Mouse (Mus musculus): ENCODE results near the gene Xpr1.
"Not testable (repeated sequence)": the region's sequence is repeated elsewhere in the genome, so short reads cannot be mapped to it uniquely, and the experiment has no call there.

Xpr1 gene

GRCm38 (mm10) chr1:155337315-155337714, 79.9 kb downstream of the Xpr1 start:
- DNase-seq (ENCODE audit: extremely low read depth, low read depth, low spot score) = no peak

- DNase-seq (ENCODE audit: extremely low read depth, low read depth, low spot score) = no peak
Observed at GRCm38 (mm10) chr1:155335963-155336362, 81.3 kb downstream of the Xpr1 start.

GRCm38 (mm10) chr1:155322183-155322582, 95.0 kb downstream of the Xpr1 start:
- no peak for DNase-seq (ENCODE audit: extremely low read depth, low read depth, low spot score)

GRCm38 (mm10) chr1:155320091-155320833, 97.0 kb downstream of the Xpr1 start:
- no peak for DNase-seq (ENCODE audit: extremely low read depth, low read depth, low spot score)

- DNase-seq (ENCODE audit: extremely low read depth, low read depth, low spot score) = no peak
Observed at GRCm38 (mm10) chr1:155319513-155319912, 97.7 kb downstream of the Xpr1 start.

- DNase-seq (ENCODE audit: extremely low read depth, low read depth, low spot score) = no peak
Observed at GRCm38 (mm10) chr1:155311672-155312071, 105.5 kb downstream of the Xpr1 start.

- no peak for DNase-seq (ENCODE audit: extremely low read depth, low read depth, low spot score)
Observed at GRCm38 (mm10) chr1:155306879-155307278, 110.3 kb downstream of the Xpr1 start.

GRCm38 (mm10) chr1:155303402-155303801, 113.8 kb downstream of the Xpr1 start:
- no peak for DNase-seq (ENCODE audit: extremely low read depth, low read depth, low spot score)

GRCm38 (mm10) chr1:155297615-155298014, 119.6 kb downstream of the Xpr1 start:
- DNase-seq (ENCODE audit: extremely low read depth, low read depth, low spot score) = no peak

GRCm38 (mm10) chr1:155297203-155297602, 120.0 kb downstream of the Xpr1 start:
- no peak for DNase-seq (ENCODE audit: extremely low read depth, low read depth, low spot score)

- DNase-seq (ENCODE audit: extremely low read depth, low read depth, low spot score) = no peak
Observed at GRCm38 (mm10) chr1:155293446-155293845, 123.8 kb downstream of the Xpr1 start.

GRCm38 (mm10) chr1:155289411-155289810, 127.8 kb downstream of the Xpr1 start:
- no peak for DNase-seq (ENCODE audit: extremely low read depth, low read depth, low spot score)

GRCm38 (mm10) chr1:155288033-155288432, 129.2 kb downstream of the Xpr1 start:
- no peak for DNase-seq (ENCODE audit: extremely low read depth, low read depth, low spot score)

- DNase-seq (ENCODE audit: extremely low read depth, low read depth, low spot score) = no peak
Observed at GRCm38 (mm10) chr1:155283808-155284207, 133.4 kb downstream of the Xpr1 start.

GRCm38 (mm10) chr1:155281003-155281793, 136.0 kb downstream of the Xpr1 start:
- no peak for DNase-seq (ENCODE audit: extremely low read depth, low read depth, low spot score)

GRCm38 (mm10) chr1:155280306-155280705, 136.9 kb downstream of the Xpr1 start:
- no peak for DNase-seq (ENCODE audit: extremely low read depth, low read depth, low spot score)

- no peak for DNase-seq (ENCODE audit: extremely low read depth, low read depth, low spot score)
Observed at GRCm38 (mm10) chr1:155276381-155277033, 140.7 kb downstream of the Xpr1 start.

- no peak for DNase-seq (ENCODE audit: extremely low read depth, low read depth, low spot score)
Observed at GRCm38 (mm10) chr1:155275793-155276192, 141.4 kb downstream of the Xpr1 start.

- DNase-seq (ENCODE audit: extremely low read depth, low read depth, low spot score) = no peak
Observed at GRCm38 (mm10) chr1:155274976-155275375, 142.2 kb downstream of the Xpr1 start.

- DNase-seq (ENCODE audit: extremely low read depth, low read depth, low spot score) = no peak
Observed at GRCm38 (mm10) chr1:155272953-155273352, 144.3 kb downstream of the Xpr1 start.

GRCm38 (mm10) chr1:155262496-155262895, 154.7 kb downstream of the Xpr1 start:
- DNase-seq (ENCODE audit: extremely low read depth, low read depth, low spot score) = not testable (repeated sequence)

GRCm38 (mm10) chr1:155254309-155254708, 162.9 kb downstream of the Xpr1 start:
- no peak for DNase-seq (ENCODE audit: extremely low read depth, low read depth, low spot score)
